Mouse (Mus musculus) erythroblast, adult 5-6 weeks (primary cell): ENCODE data around the gene Acsm2. TPM values are rescaled to one million over a fixed set of nuclear protein-coding genes. Genes with fewer than 3 reads are reported as not detected.

Experiments
- ATAC-seq: replicated peaks from 2 replicates; pipeline ENCODE4 v1.8.0; 2016; ENCODE audit warnings: moderate number of reproducible peaks, mild to moderate bottlenecking, moderate TSS enrichment, inconsistent platforms; ENCODE audit not compliant: poor library complexity, low FRiP score, severe bottlenecking
- total RNA-seq, 2 experiments: library from RNA; stranded (forward) in 1 of 2; stranded (reverse) in 1 of 2; fragments of 150-400 nt in 1 of 2; fragments of 200-764, 138-1000 nt in 1 of 2; gene quantifications; 2 replicates each; pipeline versions ENCODE4 v1.2.3 to v1.2.4; 2015 to 2017; ENCODE audit warnings: low replicate concordance in 2 of 2

Gene Acsm2
- total RNA-seq (2015; ENCODE audit: low replicate concordance) (not detected in 2 replicates), total RNA-seq (2017; ENCODE audit: low replicate concordance) (not detected in 2 replicates)

DNA sequence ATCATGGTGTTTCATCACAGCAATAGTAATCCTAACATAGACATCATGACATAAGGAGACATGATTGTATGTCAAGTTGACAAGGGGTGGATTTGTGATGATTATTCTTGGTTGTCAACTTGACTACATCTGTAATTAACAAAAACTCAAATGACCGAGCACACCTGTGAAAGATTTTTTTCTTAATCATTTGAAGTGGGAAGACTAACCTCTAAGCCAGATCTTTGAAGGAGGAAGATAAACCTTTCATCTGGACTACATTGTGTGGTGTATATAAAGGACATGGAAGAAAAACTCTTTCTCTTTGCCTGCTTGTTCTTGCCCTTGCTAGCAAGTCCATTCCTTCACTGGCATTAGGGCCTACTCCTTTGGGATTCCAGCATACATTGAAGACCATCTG lies at the start of gene Acsm2:
Gene Acsm2, plus strand, starts transcription at position 301 of the 400 bp plus-strand sequence.
- ATAC-seq: no peak

DNA sequence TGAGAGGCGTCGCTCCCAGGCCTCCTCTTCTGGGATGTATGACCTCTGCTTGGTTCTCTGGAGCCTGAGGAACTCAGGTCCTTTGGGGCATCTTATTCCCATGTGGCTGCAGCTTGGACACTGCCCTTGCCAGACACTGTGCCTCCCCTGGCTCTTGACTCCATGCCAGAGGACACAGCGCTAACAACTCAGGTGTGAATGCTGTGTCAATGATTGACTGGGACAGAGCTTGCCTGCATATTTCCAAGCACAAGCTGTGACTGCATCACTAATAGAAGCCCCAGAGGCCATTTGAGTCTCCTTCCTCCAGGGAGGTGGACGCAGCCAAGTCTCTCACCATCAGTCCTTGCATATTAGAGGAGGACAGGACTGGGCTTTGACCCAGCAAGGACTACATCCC lies 43.0 kb upstream of the Acsm2 start:
- no peak for ATAC-seq

DNA sequence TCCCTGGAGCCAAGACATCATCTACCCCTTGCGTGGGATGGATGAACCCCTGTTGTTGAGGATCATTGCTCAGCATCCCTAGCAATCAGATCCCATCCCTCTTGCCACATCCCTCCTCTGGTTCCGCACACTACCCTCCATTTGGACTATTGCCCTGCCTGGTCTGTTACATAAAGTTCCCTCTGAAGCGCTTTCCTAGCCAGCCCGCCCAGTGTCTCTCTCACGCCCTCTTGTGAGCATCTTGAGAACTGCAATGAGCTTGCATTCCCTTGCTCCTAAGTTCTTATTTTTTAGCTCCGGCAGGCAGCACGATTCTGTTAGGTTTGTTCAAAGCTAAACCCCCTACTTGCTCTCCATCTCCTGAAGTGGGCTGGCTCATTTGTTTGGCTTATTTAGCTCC lies 41.1 kb upstream of the Acsm2 start:
- ATAC-seq: no peak

DNA sequence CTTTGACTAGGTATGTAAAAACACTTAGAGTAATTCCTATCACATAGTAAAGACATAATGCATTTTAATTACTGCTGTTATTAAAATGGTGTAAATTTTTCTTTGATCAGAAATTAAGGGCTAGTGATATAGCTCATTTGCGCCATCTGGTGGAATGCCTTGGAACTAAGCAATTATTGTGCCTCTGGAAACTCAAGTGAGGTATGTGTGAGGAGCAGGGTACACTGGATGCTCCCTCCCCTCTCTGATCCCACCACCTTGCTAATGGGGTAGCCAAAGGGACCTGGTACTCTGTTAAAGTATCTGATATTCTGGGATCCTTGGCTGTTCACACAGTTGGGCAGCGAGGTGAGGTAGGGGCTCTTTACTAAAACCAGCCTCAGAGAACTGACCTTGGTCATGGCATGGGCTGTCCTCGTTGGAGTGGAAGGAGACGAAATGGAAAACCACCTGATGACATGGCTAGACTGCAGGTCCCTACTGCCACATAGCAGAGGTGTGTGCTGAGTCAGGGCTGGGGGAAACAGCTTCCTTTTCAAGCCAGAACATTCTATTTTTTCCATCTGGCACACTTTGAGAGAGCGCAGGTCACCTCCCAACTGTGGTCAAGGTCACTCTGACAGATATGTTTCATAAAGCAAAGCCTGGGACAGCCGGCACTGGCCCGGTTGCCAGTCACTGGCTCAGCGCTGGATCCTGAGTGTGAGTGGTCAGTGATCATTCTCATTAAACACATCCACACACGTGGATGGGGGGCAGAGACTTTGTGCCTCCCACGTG lies 38.5 kb upstream of the Acsm2 start:
- no peak for ATAC-seq

DNA sequence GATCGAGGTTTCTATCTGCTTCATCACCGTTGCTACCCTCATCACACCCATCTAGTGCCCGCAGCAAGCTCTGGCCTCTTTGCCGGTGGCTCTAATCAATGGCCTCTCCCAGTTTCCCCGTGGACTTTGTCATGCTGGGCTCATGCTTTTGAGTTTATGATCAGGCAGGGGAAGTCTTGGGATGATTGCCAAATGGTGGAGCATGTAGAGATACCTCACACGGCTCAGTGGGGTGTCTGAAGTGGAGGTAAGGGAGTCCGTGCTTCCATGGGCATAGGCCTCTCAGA lies 37.9 kb upstream of the Acsm2 start:
- ATAC-seq: no peak

DNA sequence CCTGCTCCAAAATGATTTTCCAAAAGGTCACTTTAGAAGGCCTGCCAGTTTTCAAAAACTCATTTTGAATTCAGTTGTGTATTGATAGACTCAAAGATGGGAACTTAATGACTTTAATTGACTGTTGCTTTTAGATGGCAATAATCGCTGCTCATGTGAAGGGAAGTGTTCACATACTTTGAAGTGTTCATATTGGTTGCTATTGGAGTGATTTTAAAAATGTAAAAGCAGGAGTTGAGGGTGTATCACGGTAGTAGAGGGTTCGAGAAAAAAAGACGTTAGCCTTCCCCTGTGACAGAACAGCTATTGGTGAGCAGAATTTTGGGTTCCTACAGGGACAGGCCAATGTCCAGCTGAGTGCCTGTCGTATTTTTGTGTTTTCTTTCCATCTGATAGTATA lies 35.0 kb upstream of the Acsm2 start, which contains the start of gene Acsm5:
Gene Acsm5, plus strand, starts transcription at position 301 of the 400 bp plus-strand sequence.
- ATAC-seq: no peak

DNA sequence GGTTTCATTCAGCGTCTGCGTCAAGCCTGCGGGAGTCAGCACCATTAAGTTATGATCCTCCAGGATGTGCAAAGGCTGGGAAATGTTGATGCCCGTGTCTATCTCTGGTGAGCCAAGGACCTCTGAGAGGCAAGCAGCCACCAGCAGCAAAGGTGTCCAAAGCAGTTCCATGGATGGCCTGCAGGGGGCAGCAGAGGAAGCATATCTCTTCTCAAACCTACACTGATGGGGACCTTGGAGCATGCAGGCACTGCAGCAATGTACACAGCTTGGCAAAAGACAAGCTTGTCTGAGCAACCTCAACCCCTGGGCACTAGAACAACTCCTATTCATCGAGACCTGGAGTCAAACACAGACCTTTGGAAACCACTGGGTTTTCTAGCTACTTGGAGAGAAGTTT lies 34.5 kb upstream of the Acsm2 start:
- ATAC-seq: no peak

DNA sequence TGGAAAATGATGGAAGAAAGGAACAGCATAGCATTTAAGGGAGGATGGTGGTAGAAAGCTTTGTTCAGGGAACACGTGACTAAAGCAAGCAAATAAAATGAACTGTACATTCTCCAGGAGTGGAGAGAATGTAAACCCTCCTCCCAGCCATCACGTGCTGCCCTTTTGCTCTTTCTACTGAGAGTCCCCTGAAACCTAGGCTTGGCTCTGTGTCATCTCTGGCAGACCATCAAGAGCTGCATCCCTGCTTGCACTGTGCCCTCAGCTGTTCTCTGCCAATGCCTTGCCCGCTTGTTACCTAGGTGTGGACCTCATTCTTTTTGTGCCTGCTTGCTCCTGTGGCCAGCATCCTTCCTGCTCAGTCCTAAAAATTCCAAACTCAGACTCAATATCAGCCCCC lies 32.3 kb upstream of the Acsm2 start:
- ATAC-seq: no peak

DNA sequence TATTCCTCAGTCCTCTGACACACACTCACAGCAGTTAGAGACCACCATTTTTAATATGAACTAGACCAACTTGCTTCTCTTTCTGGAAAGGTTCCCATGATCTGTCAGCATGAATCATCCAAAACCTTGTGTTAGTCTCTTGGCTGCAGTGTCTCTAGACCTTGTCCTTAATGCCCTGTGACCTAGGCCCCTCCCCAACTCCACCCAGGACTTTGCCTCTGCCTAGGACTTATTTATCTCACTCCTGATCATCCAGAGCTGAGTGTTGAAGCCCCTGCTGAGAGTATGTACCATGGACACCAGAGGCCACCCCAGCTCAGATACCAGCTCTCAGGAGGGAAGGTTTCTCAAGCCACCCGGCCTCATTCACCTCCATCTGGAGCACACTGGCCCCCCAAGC lies 31.8 kb upstream of the Acsm2 start:
- no peak for ATAC-seq

DNA sequence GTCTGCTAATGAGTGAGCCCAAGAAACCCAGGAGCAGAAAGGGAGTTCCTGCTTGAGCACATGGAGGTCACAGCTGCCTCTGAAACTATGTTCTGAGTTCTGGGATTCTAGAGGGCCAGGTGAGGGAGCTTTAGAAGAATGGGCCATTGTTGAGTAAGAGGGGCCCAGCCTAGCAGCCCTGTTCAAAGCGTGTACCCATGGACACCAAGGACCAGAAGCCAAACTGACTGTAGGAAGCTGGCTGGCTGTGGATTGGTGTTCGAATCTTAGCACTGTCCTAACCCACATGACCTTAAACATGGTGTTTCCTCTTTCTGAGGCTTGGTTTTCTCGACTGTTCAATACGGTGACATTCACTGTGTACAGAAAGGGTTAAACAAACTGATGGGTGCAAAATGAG lies 30.8 kb upstream of the Acsm2 start, which contains the start of gene Pdilt:
Gene Pdilt, minus strand, starts transcription at position 101 of the 400 bp plus-strand sequence.
- no peak for ATAC-seq

DNA sequence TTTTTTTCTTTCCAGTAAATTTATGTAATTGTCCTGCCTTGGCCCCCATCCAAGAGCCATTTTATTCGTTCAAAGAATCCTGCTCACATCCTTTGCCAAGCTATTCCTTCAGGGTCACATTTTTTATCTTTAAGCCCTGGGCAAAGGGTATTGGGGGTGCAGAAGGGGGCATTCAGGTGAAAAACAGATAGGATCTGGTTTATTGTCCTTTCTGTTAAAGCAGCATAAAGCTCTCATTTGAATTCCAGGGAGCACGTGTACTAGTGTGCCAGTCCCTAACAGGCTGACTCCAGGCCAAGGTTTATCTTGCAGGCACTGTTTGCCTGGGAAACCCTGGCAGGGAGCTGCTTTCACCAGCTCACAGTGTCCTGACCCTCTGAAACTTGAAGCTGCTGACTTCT lies 28.3 kb upstream of the Acsm2 start:
- no peak for ATAC-seq

DNA sequence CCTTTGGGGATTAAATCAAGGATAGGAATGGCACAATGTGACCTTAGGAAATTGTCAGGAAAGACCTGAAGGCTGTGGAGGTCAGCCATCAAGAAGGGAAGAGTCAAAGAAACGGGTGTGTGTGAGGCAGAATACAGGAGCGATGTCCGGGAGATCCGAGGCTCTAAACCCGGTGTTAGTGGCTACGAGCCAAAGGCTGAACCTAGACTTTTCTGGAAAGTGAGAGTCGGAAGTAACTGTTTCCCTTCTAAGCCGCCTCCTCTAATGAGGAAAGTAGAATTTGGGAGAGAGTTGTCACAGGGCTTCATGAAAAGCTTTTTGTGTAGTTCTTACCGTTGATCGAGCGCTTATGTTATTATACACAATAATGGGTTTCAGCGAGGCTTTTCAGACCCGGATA lies 27.7 kb upstream of the Acsm2 start:
- ATAC-seq: no peak

DNA sequence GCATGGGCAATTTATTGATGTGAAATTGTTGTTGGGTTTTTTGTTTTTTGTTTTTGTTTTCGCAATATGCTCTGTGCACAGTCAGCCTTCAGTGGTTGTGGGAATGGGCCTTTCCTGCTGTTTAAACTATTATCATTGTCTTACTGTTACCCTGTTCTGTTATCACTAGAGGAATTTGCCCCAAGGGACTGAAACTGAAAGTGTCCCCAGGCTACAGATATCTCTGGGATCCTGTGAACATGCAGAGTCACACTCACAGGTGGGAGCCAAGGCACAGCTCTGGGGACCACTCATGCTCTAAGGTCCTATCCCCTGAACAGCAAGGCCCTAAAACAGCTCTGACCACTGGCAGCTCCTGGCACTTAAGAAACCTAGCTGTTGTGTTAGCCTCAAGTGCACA lies 27.0 kb upstream of the Acsm2 start:
- no peak for ATAC-seq

DNA sequence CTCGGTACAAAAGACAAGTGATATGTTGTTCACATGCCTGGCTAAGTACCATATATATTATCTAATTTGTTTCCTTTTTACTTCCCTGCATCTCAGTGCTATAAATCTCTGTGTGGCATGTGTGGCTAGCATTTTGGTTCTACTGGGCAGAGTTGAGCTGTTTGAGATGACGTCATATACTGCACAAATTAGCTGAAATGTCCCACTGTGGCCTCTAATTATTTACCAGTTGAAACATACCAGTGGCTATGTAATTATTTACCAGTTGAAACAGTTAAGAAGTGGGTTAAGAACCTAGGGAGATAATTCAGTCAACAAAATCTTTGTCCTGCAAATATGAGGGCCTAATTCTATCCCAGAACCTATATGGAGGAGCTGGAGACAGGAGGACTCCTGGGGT lies 26.6 kb upstream of the Acsm2 start:
- ATAC-seq: no peak

DNA sequence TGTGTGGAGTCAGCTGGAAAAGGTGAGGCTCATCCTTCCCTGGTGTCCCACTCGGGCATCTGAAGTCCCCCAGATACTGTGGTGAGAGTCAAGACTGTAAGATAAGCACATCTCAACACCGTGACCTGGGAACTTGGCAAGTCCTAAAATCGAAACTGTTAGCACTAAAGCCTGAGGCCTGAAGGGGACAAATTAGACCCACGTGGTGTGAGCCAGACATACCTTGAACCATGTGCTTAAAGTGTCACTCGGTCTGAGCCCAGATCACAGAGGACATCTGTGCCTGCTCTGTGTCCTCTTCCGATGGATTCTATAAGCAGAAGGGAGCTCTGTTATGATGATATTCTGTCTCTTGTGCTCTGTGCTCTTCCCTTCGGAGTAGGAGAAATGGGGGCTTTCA lies 25.5 kb upstream of the Acsm2 start:
- no peak for ATAC-seq

DNA sequence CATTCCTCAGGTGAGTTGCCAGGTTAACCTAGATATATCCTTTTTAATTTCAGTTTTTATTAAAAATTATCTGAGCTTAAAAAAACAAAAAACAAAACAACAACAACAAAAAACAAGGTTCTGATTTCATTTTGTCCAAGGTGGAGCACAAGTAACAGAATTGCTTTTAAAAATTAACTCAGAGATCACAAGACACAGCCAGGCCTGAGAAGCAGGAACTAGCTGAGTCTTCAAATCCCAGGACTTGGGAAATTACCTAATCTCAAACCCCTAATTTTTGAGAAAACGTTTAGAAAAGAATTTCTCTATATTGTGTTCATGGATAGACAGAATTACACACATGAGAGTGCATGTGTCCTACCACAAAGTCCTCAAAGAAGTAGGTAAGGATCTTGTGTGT lies 21.2 kb upstream of the Acsm2 start:
- no peak for ATAC-seq

DNA sequence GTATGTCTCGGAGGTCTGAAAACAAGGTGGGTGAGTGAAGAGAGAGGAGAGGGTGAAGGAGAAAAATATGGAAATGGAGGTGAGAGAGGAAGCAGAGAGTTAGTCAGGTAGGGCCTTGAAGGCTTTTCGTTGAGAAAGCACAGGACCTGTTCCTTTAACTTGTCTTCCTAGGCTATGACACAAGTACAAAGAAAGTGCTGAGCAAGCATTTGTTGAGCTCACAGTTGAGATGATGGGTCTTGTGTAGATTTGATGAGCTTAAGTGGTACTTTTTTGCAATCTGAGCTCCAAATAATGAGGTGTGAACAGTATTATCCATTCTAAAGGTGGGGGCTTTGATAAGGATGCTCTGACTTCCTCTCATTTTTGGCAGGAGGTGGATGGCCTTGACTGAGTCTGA lies 19.8 kb upstream of the Acsm2 start:
- no peak for ATAC-seq

DNA sequence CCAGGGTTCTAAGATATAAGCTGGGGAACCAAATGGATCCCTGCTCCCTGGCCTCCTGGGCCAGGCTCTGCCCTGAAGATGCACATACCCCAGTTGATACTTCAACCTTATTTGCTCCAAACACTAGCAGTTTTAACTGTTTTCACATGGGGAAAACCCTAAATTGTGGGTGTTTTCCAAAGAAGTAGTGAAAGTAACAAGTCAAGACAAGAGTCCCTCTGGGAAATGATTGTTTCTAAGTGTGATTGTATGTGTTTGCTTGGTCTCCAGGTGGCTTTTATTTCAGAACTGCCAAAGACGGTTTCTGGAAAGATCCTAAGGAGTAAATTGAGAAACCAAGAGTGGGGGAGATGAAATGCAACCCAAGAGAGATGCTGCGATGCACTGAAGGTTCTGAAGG lies 11.7 kb upstream of the Acsm2 start:
- ATAC-seq: no peak

DNA sequence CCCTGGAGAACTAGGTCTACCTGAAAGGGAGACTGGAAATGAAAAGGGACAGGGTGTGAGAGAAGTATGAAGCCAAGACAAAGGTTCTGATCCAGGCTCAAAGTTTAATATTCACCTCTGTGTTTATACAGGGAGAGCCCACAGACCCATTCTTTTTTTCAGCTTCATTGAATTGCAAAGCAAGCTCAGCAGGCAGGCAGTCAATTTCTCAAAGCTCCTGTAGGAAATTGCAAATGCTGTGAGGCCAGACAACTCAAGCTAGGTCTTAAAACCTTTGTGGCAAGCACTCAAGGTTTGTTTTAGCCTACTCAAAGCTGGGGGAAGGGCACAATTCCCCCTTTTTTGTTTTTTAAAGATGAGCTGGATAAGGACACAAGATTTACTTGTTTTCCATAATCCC lies 8.6 kb upstream of the Acsm2 start:
- no peak for ATAC-seq

DNA sequence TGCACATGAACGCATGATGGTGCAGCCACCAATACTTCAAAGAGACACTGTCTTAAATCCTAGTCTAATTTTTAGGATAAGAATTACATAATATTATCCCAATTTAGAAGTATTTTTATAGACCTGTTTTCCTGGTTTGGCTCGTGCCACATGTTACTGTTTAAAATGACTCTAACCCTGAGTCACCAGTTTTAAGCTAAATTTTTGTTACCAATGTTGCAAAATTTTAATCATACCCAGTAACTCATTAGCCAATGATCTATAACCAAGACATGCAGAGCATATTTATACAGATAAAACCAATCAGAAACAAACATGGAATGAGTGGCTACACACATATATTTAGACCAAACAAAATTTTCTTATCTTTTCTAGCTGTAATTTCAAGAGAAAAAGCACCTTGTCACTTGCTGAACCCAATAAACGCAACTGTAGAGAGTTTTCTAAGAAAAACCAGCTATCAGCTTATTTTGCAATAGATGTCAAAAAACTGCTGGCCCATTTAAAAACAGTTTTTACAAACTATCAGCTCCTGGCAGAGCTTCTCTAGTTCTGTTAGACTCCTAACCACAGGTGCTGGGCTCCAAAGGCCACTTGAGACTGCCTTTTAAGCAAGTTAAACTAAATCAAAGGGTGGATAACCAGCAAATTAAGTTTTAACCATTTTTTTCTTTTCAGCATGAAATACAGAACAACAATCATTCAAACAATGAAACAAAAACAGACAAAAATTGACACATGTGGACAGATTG lies 3.5 kb upstream of the Acsm2 start:
- no peak for ATAC-seq

DNA sequence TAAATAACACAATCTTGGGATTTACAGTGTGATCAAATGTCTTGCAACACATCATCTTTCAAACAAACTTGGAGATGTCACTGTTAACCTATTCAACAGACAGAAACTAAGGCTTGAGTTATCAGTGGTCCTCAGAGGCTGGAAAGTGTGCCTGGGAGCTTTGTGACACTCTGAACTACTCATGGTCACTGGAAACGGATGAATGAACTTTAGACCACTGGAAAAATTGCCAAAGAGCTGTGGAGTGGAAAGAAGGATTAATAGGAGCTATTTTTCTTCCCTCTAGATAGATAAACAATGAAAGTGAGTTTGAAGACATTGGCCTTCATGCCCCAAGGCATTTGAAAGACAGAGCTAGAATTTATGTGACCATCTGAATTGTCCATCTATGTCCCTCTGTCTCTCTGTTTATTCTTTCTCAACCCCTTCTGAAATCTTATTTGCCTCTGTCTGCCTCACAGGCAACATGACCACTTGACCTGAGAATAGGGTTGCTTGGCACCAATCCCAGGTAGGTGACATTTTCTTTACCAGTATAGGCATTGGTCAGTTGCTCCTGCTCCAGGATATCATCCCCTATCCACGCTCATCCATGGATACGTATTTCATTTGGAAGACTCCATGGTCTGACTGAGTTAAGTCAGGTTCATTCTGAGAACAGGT lies 5.8 kb downstream of the Acsm2 start:
- no peak for ATAC-seq
